Mouse (Mus musculus) heart, adult 8-10 months (tissue): ENCODE measurements around the gene Ccno. TPM values are rescaled to one million over a fixed set of nuclear protein-coding genes. Genes with fewer than 3 reads are reported as not detected.

Source experiments
- DNase-seq: peaks from one replicate; pipeline ENCODE4 v3.0.0; 2022; ENCODE audit warnings: low spot score
- total RNA-seq, 4 experiments: library from RNA; stranded (reverse); gene quantifications; 2 replicates each; pipeline ENCODE4 v1.2.4; 2022

The Ccno gene
- under 1 TPM in 2 of 4 experiments, not detected in 2; 0.16 to 0.50 TPM for total RNA-seq

GRCm38 (mm10) chr13:112987532-112987943 lies at the start of gene Ccno:
Gene Ccno, plus strand, starts transcription at chr13:112987802.
- DNase-seq, result peak; percentile 88

- DNase-seq, result no peak
Observed at GRCm38 (mm10) chr13:112938130-112938529, 49.5 kb upstream of the Ccno start.

- DNase-seq, result no peak
Observed at GRCm38 (mm10) chr13:112941879-112942330, 45.7 kb upstream of the Ccno start.

GRCm38 (mm10) chr13:112945312-112945711 lies 42.3 kb upstream of the Ccno start:
- DNase-seq, result no peak

GRCm38 (mm10) chr13:112945900-112946299 lies 41.7 kb upstream of the Ccno start:
- no peak for DNase-seq

GRCm38 (mm10) chr13:112954067-112954466 lies 33.5 kb upstream of the Ccno start:
- no peak for DNase-seq

- DNase-seq, result no peak
Observed at GRCm38 (mm10) chr13:112963081-112963480, 24.5 kb upstream of the Ccno start.

GRCm38 (mm10) chr13:112964421-112964820 lies 23.2 kb upstream of the Ccno start:
- DNase-seq, result no peak

- DNase-seq, result no peak
Observed at GRCm38 (mm10) chr13:112967267-112967666, 20.3 kb upstream of the Ccno start.

GRCm38 (mm10) chr13:112976720-112977119 lies 10.9 kb upstream of the Ccno start:
- no peak for DNase-seq

GRCm38 (mm10) chr13:112985605-112986450 lies 1.8 kb upstream of the Ccno start:
- DNase-seq, result no peak

GRCm38 (mm10) chr13:112986451-112986950 lies 1.1 kb upstream of the Ccno start:
- no peak for DNase-seq

GRCm38 (mm10) chr13:112987991-112988390 lies 389 bp downstream of the Ccno start:
- DNase-seq, result no peak

- no peak for DNase-seq
Observed at GRCm38 (mm10) chr13:112988866-112989265, 1.3 kb downstream of the Ccno start.

- DNase-seq, result no peak
Observed at GRCm38 (mm10) chr13:112989541-112989940, 1.9 kb downstream of the Ccno start.

- DNase-seq, result no peak
Observed at GRCm38 (mm10) chr13:112990346-112990745, 2.7 kb downstream of the Ccno start.

- no peak for DNase-seq
Observed at GRCm38 (mm10) chr13:112993531-112994152, 6.0 kb downstream of the Ccno start, which contains the start of gene Mcidas. Gene Mcidas, plus strand, starts transcription at chr13:112993845.

- no peak for DNase-seq
Observed at GRCm38 (mm10) chr13:112994191-112994590, 6.6 kb downstream of the Ccno start.

GRCm38 (mm10) chr13:112996407-112996806 lies 8.8 kb downstream of the Ccno start:
- DNase-seq, result no peak

- DNase-seq, result no peak
Observed at GRCm38 (mm10) chr13:112997369-112997768, 9.8 kb downstream of the Ccno start.

- DNase-seq, result no peak
Observed at GRCm38 (mm10) chr13:112998427-112999201, 11.0 kb downstream of the Ccno start.

- DNase-seq, result no peak
Observed at GRCm38 (mm10) chr13:113000090-113000489, 12.5 kb downstream of the Ccno start.
